Mouse (Mus musculus) forebrain, embryonic 15.5 days (tissue): Measurements from ENCODE around the gene Gm20521. TPM values are rescaled to one million over a fixed set of nuclear protein-coding genes. Genes with fewer than 3 reads are reported as not detected.
A peak's percentile ranks its signal among the peaks of the same experiment; 100 is the strongest.

Source experiments
- ATAC-seq: fragments of 200-750 bp; cut with Nextera tagmentation; replicated peaks from 2 replicates; pipeline ENCODE4 v1.8.0; 2017; ENCODE audit warnings: mild to moderate bottlenecking, moderate TSS enrichment, moderate library complexity
- H3K27ac ChIP-seq: fragments of 300-500 bp; sonication (generic); replicated peaks from 2 replicates; pipeline ENCODE4 v1.5.1; 2015; ENCODE audit warnings: mild to moderate bottlenecking, inconsistent platforms
- H3K27me3 ChIP-seq: fragments of 300-500 bp; sonication (generic); 2 replicates; pipeline ENCODE4 v1.6.1; 2015; ENCODE audit warnings: inconsistent platforms
- H3K36me3 ChIP-seq: fragments of 300-500 bp; sonication (generic); 2 replicates; pipeline ENCODE4 v1.6.1; 2015; ENCODE audit warnings: mild to moderate bottlenecking, inconsistent platforms
- H3K4me1 ChIP-seq: fragments of 300-500 bp; sonication (generic); 2 replicates; pipeline ENCODE4 v1.6.1; 2015; ENCODE audit warnings: inconsistent platforms
- H3K4me2 ChIP-seq: fragments of 300-500 bp; sonication (generic); replicated peaks from 2 replicates; pipeline ENCODE4 v1.6.1; 2015; ENCODE audit warnings: mild to moderate bottlenecking, inconsistent platforms
- H3K4me3 ChIP-seq: fragments of 300-500 bp; sonication (generic); 2 replicates; pipeline ENCODE4 v1.5.1; 2015; ENCODE audit warnings: mild to moderate bottlenecking, inconsistent platforms
- H3K9ac ChIP-seq: fragments of 300-500 bp; sonication (generic); replicated peaks from 2 replicates; pipeline ENCODE4 v1.6.1; 2015; ENCODE audit warnings: mild to moderate bottlenecking, inconsistent platforms
- H3K9me3 ChIP-seq: fragments of 300-500 bp; sonication (generic); 2 replicates; pipeline ENCODE4 v1.6.1; 2016; ENCODE audit warnings: inconsistent platforms
- WGBS: fragments of 180-500 bp; shearing (Covaris S2); methylation state at CpG from one replicate; pipeline ENCODE4 v1.1.7; 2015; ENCODE audit warnings: mixed read lengths; 5-methylcytosine and 5-hydroxymethylcytosine counted together
- polyA plus RNA-seq: library from polyadenylated mRNA; unstranded; fragments of >200 nt; fragmentation: Nextera tagmentation; extraction: Ambion mirVana; gene quantifications from 2 replicates; pipeline ENCODE4 v1.2.1, GENCODE M21; 2015

Gm20521 gene
- polyA plus RNA-seq, 1 experiment from 2014 or later, result 0.14 TPM

GRCm38 (mm10) chr14:54868026-54868425 is 15.2 kb upstream of the Gm20521 start:
- no peak for ATAC-seq
- Histone ChIP-seq H3K27ac (no peak overlapping the region), H3K4me1 (peaks cover 10% of the 10 kb centered on the region), H3K4me3 (no peak overlapping the region), H3K4me2 (no peak overlapping the region), H3K9ac (no peak overlapping the region), H3K27me3 (no peaks in the 10 kb centered on the region), H3K9me3 (no peaks in the 10 kb centered on the region), H3K36me3 (no peaks in the 10 kb centered on the region)
- WGBS, result 88% methylated on average over 4 of the region's 4 CpGs

- H3K9ac ChIP-seq, result no peak within 1 kb of the TSS
- peaks cover 8% of the 10 kb centered on the region for H3K4me1 ChIP-seq
- H3K9me3 ChIP-seq, result no peaks in the 10 kb centered on the region
- no peaks in the 10 kb centered on the region for H3K27me3 ChIP-seq
- 94% methylated on average over 5 of the region's 5 CpGs for WGBS
- H3K4me2 ChIP-seq, result no peak within 1 kb of the TSS
- no peak within 1 kb of the TSS for H3K27ac ChIP-seq
- no peak within 1 kb of the TSS for H3K4me3 ChIP-seq
- H3K36me3 ChIP-seq, result no peaks in the 10 kb centered on the region
- ATAC-seq, result no peak
These were observed 12.4 kb upstream of the Gm20521 start, which contains the start of gene Homez for GRCm38 (mm10) chr14:54870861-54871260. Gene Homez, minus strand, starts transcription at chr14:54870961.

GRCm38 (mm10) chr14:54874165-54874564 is 9.1 kb upstream of the Gm20521 start:
- WGBS, result 94% methylated on average over 3 of the region's 3 CpGs
- Histone ChIP-seq H3K27ac (no peak overlapping the region), H3K4me1 (peaks cover 17% of the 10 kb centered on the region), H3K9me3 (no peaks in the 10 kb centered on the region), H3K27me3 (no peaks in the 10 kb centered on the region), H3K4me2 (no peak overlapping the region), H3K4me3 (no peak overlapping the region), H3K36me3 (no peaks in the 10 kb centered on the region), H3K9ac (no peak overlapping the region)
- no peak for ATAC-seq

GRCm38 (mm10) chr14:54875844-54876538 is 7.2 kb upstream of the Gm20521 start:
- Histone ChIP-seq H3K4me1 (peaks cover 17% of the 10 kb centered on the region), H3K27me3 (no peaks in the 10 kb centered on the region), H3K9me3 (no peaks in the 10 kb centered on the region), H3K4me2 (peak overlapping the region; percentile 84), H3K4me3 (peak overlapping the region; percentile 80), H3K36me3 (no peaks in the 10 kb centered on the region), H3K27ac (peak overlapping the region; percentile 93), H3K9ac (peak overlapping the region; percentile 88)
- peak; percentile 71 for ATAC-seq
- 2% methylated on average over 36 of the region's 36 CpGs for WGBS

- Histone ChIP-seq H3K9me3 (no peaks in the 10 kb centered on the region), H3K9ac (peak overlapping the region; percentile 88), H3K4me3 (peak overlapping the region; percentile 80), H3K4me1 (peaks cover 17% of the 10 kb centered on the region), H3K27ac (peak overlapping the region; percentile 93), H3K36me3 (no peaks in the 10 kb centered on the region), H3K4me2 (peak overlapping the region; percentile 84), H3K27me3 (no peaks in the 10 kb centered on the region)
- 0% methylated on average over 55 of the region's 72 CpGs for WGBS
- ATAC-seq, result peak; percentile 94
These were observed 6.6 kb upstream of the Gm20521 start for GRCm38 (mm10) chr14:54876539-54877047.

- ATAC-seq, result peak; percentile 84
- 0% methylated on average over 57 of the region's 61 CpGs for WGBS
- Histone ChIP-seq H3K27me3 (no peaks in the 10 kb centered on the region), H3K36me3 (no peaks in the 10 kb centered on the region), H3K9me3 (no peaks in the 10 kb centered on the region), H3K4me1 (peaks cover 17% of the 10 kb centered on the region), H3K9ac (peak within 1 kb of the TSS; percentile 88), H3K4me3 (peak within 1 kb of the TSS; percentile 80), H3K27ac (peak within 1 kb of the TSS; percentile 93), H3K4me2 (peak within 1 kb of the TSS; percentile 84)
These were observed 6.1 kb upstream of the Gm20521 start, which contains the start of gene Ppp1r3e for GRCm38 (mm10) chr14:54877048-54877715. Gene Ppp1r3e, minus strand, starts transcription at chr14:54877550.

- Histone ChIP-seq H3K4me3 (peak overlapping the region; percentile 57), H3K27me3 (no peaks in the 10 kb centered on the region), H3K4me2 (peak overlapping the region; percentile 74), H3K9me3 (no peaks in the 10 kb centered on the region), H3K27ac (peak overlapping the region; percentile 85), H3K9ac (peak overlapping the region; percentile 73), H3K4me1 (peaks cover 26% of the 10 kb centered on the region), H3K36me3 (no peaks in the 10 kb centered on the region)
- WGBS, result 32% methylated on average over 21 of the region's 21 CpGs
- peak; percentile 2; the same call in 1 of the 2 replicates for ATAC-seq
These were observed 926 bp downstream of the Gm20521 start for GRCm38 (mm10) chr14:54884022-54884712.

GRCm38 (mm10) chr14:54885309-54885708 is 2.1 kb downstream of the Gm20521 start:
- Histone ChIP-seq H3K9ac (peak overlapping the region; percentile 32), H3K36me3 (no peaks in the 10 kb centered on the region), H3K27ac (no peak overlapping the region), H3K4me3 (no peak overlapping the region), H3K9me3 (no peaks in the 10 kb centered on the region), H3K4me2 (no peak overlapping the region), H3K27me3 (no peaks in the 10 kb centered on the region), H3K4me1 (peaks cover 26% of the 10 kb centered on the region)
- WGBS, result 93% methylated on average over 11 of the region's 11 CpGs
- ATAC-seq, result no peak

- ATAC-seq, result no peak
These were observed 9.0 kb downstream of the Gm20521 start, which contains the start of gene Pabpn1 for GRCm38 (mm10) chr14:54892200-54892599. Gene Pabpn1, plus strand, starts transcription at chr14:54892500.

GRCm38 (mm10) chr14:54893651-54894181 is 10.5 kb downstream of the Gm20521 start:
- under 1% methylated on average over 38 of the region's 38 CpGs for WGBS
- H3K27me3 ChIP-seq, result no peaks in the 10 kb centered on the region
- ATAC-seq, result peak; percentile 99

More at GRCm38 (mm10) chr14:54892200-54892599, 9.0 kb downstream of the Gm20521 start, which contains the start of gene Pabpn1:
- Histone ChIP-seq H3K27me3 (no peaks in the 10 kb centered on the region), H3K4me1 (peaks cover 23% of the 10 kb centered on the region), H3K36me3 (peaks cover 18% of the 10 kb centered on the region), H3K9ac (peak within 1 kb of the TSS; percentile 53), H3K9me3 (no peaks in the 10 kb centered on the region), H3K4me3 (peak within 1 kb of the TSS; percentile 90), H3K4me2 (peak within 1 kb of the TSS; percentile 51), H3K27ac (peak within 1 kb of the TSS; percentile 92)
- WGBS, result 93% methylated on average over 3 of the region's 3 CpGs

GRCm38 (mm10) chr14:54894296-54895151 is 11.3 kb downstream of the Gm20521 start:
- peak overlapping the region; percentile 94 for H3K27ac ChIP-seq
- H3K4me1 ChIP-seq, result peaks cover 24% of the 10 kb centered on the region
- ATAC-seq, result peak; percentile 55
- peak overlapping the region; percentile 98 for H3K9ac ChIP-seq
- under 1% methylated on average over 52 of the region's 54 CpGs for WGBS
- H3K4me3 ChIP-seq, result peak overlapping the region; percentile 90
- H3K9me3 ChIP-seq, result no peaks in the 10 kb centered on the region
- H3K27me3 ChIP-seq, result no peaks in the 10 kb centered on the region
- H3K36me3 ChIP-seq, result peaks cover 36% of the 10 kb centered on the region
- peak overlapping the region; percentile 64 for H3K4me2 ChIP-seq

More at GRCm38 (mm10) chr14:54893651-54894181, 10.5 kb downstream of the Gm20521 start:
- Histone ChIP-seq H3K4me2 (peak overlapping the region; percentile 64), H3K27ac (peak overlapping the region; percentile 94), H3K36me3 (peaks cover 30% of the 10 kb centered on the region), H3K4me3 (peak overlapping the region; percentile 90), H3K9ac (peak overlapping the region; percentile 98), H3K4me1 (peaks cover 24% of the 10 kb centered on the region), H3K9me3 (no peaks in the 10 kb centered on the region)
